Mouse (Mus musculus) bone marrow macrophage, adult 2 months (primary cell): Measurements from ENCODE around the gene Haghl.

Experiments used
- CTCF ChIP-seq: IDR thresholded peaks from 2 replicates; pipeline ENCODE4 v1.5.1; 2012; ENCODE audit warnings: low read depth, mild to moderate bottlenecking, low read length, moderate library complexity
- POLR2A ChIP-seq: IDR thresholded peaks from 2 replicates; pipeline ENCODE4 v1.6.1; 2012; ENCODE audit warnings: mild to moderate bottlenecking, low read depth, low read length, borderline replicate concordance

DNA sequence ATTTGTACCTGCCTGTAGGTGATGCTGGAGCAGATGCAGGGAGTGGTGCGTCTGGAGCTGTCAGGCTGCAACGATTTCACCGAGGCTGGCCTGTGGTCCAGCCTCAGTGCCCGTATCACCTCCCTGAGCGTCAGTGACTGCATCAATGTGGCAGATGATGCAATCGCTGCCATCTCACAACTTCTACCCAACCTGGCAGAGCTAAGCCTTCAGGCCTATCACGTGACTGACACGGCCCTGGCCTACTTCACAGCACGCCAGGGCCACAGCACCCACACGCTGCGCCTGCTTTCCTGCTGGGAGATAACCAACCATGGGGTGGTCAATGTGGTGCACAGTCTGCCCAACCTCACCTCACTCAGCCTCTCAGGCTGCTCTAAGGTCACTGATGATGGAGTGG is 32.2 kb upstream of the Haghl start:
- TF ChIP-seq CTCF (no peak), POLR2A (no peak)
